Mouse (Mus musculus): ENCODE measurements around the gene Panx1. TPM values are rescaled to one million over a fixed set of nuclear protein-coding genes. Genes with fewer than 3 reads are reported as not detected.
A peak's percentile ranks its signal among the peaks of the same experiment; 100 is the strongest.

Gene Panx1
- polyA plus RNA-seq, 1 experiment from 2014 or later: 20.5 TPM

DNA sequence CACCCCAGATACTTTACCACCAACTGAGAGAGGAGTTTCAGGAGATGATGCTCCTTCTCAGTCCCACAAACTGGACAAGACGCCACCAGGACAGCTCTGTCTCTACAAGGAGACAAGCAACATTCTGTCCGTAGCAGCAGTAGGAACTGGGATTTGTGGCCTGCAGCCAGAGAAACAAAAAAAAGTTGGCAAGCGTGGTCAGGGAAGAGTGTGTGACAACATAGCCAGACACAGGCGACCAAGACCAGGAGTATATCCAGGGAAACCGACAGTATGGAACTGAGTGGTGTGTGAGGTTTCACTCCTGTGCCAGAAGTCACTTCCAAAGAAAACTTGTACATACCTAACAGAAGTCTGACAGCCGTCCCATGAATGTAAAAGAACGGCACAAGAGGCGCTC is 14.5 kb downstream of the Panx1 start:
- no peak overlapping the region for H3K4me3 ChIP-seq (ENCODE audit: low read length)
- no peaks in the 10 kb centered on the region for H3K27me3 ChIP-seq (ENCODE audit: control insufficient read depth, insufficient read depth, low read length)
- no peak overlapping the region for H3K27ac ChIP-seq (ENCODE audit: low read length)
- H3K36me3 ChIP-seq (ENCODE audit: control insufficient read depth, insufficient read depth): peaks cover 3% of the 10 kb centered on the region; the same call in 1 of the 2 replicates
- H3K9me3 ChIP-seq (replicated peaks; ENCODE audit: control insufficient read depth, low read length): 0 out of 2 replicates have a peak, but pooled peaks cover 3% of the 10 kb centered on the region
- WGBS: 28% methylated on average over 8 of the region's 8 CpGs
- peaks cover 14% of the 10 kb centered on the region for H3K4me1 ChIP-seq (ENCODE audit: control insufficient read depth, insufficient read depth, low read length)
- ATAC-seq (replicated peaks; ENCODE audit: extremely low read depth, insufficient read depth, low FRiP score): peak; percentile 63
- no peak overlapping the region for H3K9ac ChIP-seq (ENCODE audit: low read length)
- H3K4me2 ChIP-seq (ENCODE audit: low read depth, low read length): no peak overlapping the region

DNA sequence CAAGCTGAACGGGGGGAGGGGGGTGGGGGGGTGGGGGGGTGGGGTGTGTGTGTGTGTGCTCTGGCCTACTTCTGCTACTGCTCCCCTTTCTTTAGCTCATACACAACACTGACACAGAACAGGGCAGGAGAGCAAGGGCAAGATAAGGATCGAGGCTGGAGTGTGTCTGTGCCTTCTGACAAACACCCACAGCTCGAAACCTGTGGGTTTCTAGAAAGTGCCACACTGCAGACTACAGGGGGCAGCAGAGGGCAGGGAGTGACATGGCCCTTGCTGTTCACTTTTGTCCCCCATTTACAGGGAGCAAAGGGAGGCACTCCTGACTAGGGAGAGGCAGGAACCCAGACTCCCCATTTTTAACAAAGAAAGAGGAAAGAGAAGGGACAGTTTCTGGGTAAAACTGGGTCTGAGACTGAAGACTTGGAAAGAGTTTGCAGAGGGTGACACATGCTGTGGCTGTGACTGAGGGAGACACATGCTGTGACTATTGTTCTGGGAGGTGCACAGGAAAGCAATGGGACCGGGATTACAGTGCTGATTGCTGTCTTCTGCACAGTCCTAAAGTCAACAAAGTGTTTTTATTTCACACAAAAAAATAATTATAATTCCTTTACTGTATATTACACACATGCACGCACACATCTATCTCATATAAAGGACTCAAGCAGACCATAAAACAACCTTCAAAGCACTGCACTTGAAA is 16.1 kb downstream of the Panx1 start:
- ATAC-seq (replicated peaks; ENCODE audit: extremely low read depth, insufficient read depth, low FRiP score): no peak; the same call in 1 of the 2 replicates
- H3K27me3 ChIP-seq (ENCODE audit: control insufficient read depth, insufficient read depth, low read length): no peaks in the 10 kb centered on the region
- H3K9ac ChIP-seq (ENCODE audit: low read length): no peak overlapping the region
- no peak overlapping the region for H3K4me2 ChIP-seq (ENCODE audit: low read depth, low read length)
- H3K36me3 ChIP-seq (ENCODE audit: control insufficient read depth, insufficient read depth): peaks cover 3% of the 10 kb centered on the region; the same call in 1 of the 2 replicates
- H3K9me3 ChIP-seq (replicated peaks; ENCODE audit: control insufficient read depth, low read length): 0 out of 2 replicates have a peak, but pooled peaks cover 3% of the 10 kb centered on the region
- WGBS: 54% methylated on average over 5 of the region's 5 CpGs
- peaks cover 10% of the 10 kb centered on the region for H3K4me1 ChIP-seq (ENCODE audit: control insufficient read depth, insufficient read depth, low read length)
- no peak overlapping the region for H3K27ac ChIP-seq (ENCODE audit: low read length)
- no peak overlapping the region for H3K4me3 ChIP-seq (ENCODE audit: low read length)

DNA sequence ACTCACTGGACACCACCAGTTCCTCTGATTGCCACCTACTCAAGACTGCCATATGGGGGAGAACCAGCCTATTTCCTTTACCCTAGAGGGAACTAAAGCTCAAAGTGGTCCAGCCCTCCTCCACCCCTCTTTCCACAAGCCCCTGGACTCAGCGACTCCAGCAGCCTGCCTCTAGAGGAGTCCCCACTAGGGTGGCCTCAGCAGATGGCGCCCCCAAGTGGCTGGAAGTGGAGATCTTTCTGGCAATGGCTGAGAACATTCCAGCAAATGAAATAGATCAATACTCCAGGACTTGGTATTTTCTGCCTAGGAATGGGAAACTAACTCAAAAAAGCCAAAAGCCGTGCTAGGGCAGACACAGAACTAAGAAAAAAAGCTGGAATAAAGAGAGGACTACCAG is 17.6 kb downstream of the Panx1 start:
- H3K4me2 ChIP-seq (ENCODE audit: low read depth, low read length): no peak overlapping the region
- H3K27ac ChIP-seq (ENCODE audit: low read length): no peak overlapping the region
- H3K27me3 ChIP-seq (ENCODE audit: control insufficient read depth, insufficient read depth, low read length): no peaks in the 10 kb centered on the region
- no peak for ATAC-seq (replicated peaks; ENCODE audit: extremely low read depth, insufficient read depth, low FRiP score)
- no peak overlapping the region for H3K4me3 ChIP-seq (ENCODE audit: low read length)
- 0 out of 2 replicates have a peak, but pooled peaks cover 3% of the 10 kb centered on the region for H3K9me3 ChIP-seq (replicated peaks; ENCODE audit: control insufficient read depth, low read length)
- no peak overlapping the region for H3K9ac ChIP-seq (ENCODE audit: low read length)
- H3K36me3 ChIP-seq (ENCODE audit: control insufficient read depth, insufficient read depth): peaks cover 3% of the 10 kb centered on the region; the same call in 1 of the 2 replicates
- 61% methylated on average over 3 of the region's 3 CpGs for WGBS
- H3K4me1 ChIP-seq (ENCODE audit: control insufficient read depth, insufficient read depth, low read length): peaks cover 5% of the 10 kb centered on the region

DNA sequence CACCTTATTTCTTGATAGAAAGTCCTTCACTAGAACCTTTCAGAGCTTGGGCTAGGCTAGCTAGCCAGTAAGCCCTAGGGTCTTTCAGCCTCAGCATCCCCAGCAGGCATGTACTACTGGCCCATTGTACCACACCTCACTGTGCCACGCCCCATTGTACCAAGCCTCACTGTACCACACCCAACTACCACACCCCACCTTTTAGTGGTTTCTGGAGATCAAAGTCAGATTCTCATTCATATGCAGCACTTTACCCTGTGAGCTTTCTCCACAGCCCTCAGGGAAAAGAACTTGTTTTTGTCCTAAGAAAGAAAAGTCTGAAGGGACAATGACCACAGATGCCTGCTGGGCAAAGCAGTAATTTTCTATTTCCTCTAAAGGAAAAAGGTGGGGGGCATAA is 22.2 kb downstream of the Panx1 start:
- Histone ChIP-seq H3K9me3 (replicated peaks; ENCODE audit: control insufficient read depth, low read length) (0 out of 2 replicates have a peak, but pooled peaks cover 3% of the 10 kb centered on the region), H3K4me2 (ENCODE audit: low read depth, low read length) (no peak overlapping the region), H3K9ac (ENCODE audit: low read length) (no peak overlapping the region), H3K36me3 (ENCODE audit: control insufficient read depth, insufficient read depth) (peaks cover 3% of the 10 kb centered on the region; the same call in 1 of the 2 replicates), H3K4me3 (ENCODE audit: low read length) (no peak overlapping the region), H3K27ac (ENCODE audit: low read length) (no peak overlapping the region), H3K27me3 (ENCODE audit: control insufficient read depth, insufficient read depth, low read length) (no peaks in the 10 kb centered on the region), H3K4me1 (ENCODE audit: control insufficient read depth, insufficient read depth, low read length) (no peaks in the 10 kb centered on the region)
- WGBS: 73% methylated on average over 1 of the region's 1 CpGs
- ATAC-seq (replicated peaks; ENCODE audit: extremely low read depth, insufficient read depth, low FRiP score): no peak

DNA sequence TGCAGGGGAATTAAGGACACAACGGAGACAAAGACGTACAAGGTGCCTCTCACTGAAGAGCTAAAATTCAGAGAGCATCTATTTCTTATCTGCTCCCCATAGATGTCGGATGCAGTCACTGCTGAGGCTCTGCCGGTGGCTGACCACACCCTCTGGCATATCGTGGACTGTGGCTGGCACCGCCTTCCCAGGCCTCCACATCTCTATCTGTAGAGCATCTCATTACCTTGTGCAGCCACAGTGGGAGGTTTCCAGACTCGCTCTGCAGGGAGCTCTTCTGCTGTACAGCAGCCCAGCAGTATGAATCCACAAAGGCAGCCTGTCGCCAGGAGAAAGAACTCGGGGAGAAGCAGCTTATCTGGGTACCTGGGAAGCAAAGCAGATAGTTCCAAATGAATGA is 24.1 kb downstream of the Panx1 start:
- no peak overlapping the region for H3K27ac ChIP-seq (ENCODE audit: low read length)
- ATAC-seq (replicated peaks; ENCODE audit: extremely low read depth, insufficient read depth, low FRiP score): no peak
- no peak overlapping the region for H3K4me2 ChIP-seq (ENCODE audit: low read depth, low read length)
- no peak overlapping the region for H3K9ac ChIP-seq (ENCODE audit: low read length)
- no peaks in the 10 kb centered on the region for H3K27me3 ChIP-seq (ENCODE audit: control insufficient read depth, insufficient read depth, low read length)
- WGBS: 61% methylated on average over 9 of the region's 9 CpGs
- 0 out of 2 replicates have a peak, but pooled peaks cover under 1% of the 10 kb centered on the region for H3K9me3 ChIP-seq (replicated peaks; ENCODE audit: control insufficient read depth, low read length)
- H3K4me1 ChIP-seq (ENCODE audit: control insufficient read depth, insufficient read depth, low read length): no peaks in the 10 kb centered on the region
- no peak overlapping the region for H3K4me3 ChIP-seq (ENCODE audit: low read length)
- peaks cover under 1% of the 10 kb centered on the region; the same call in 1 of the 2 replicates for H3K36me3 ChIP-seq (ENCODE audit: control insufficient read depth, insufficient read depth)

DNA sequence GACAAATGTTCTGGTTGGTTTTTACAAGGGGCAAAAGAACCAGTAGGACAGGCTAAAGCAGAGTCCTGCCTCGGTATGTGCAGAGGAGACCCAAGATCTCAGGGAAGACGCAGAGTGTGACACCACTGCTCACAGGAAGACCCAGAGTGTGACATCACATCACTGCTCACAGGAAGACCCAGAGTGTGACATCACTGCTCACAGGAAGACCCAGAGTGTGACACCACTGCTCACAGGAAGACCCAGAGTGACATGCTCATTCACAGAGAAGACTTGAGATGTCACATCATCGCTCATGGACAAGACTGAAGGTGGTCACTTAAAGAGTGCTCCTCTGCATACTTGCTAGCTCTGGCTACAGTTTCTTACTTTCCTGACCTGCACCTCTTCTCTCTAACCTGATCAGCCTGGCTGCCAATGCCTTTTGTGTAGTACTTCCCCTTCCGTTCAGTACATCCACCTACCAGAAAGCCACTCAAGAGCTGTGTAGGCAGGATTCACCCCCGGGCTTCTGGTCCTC is 24.7 kb downstream of the Panx1 start:
- Histone ChIP-seq H3K4me1 (ENCODE audit: control insufficient read depth, insufficient read depth, low read length) (no peaks in the 10 kb centered on the region), H3K9ac (ENCODE audit: low read length) (no peak overlapping the region), H3K27ac (ENCODE audit: low read length) (no peak overlapping the region), H3K9me3 (replicated peaks; ENCODE audit: control insufficient read depth, low read length) (no peaks in the 10 kb centered on the region), H3K36me3 (ENCODE audit: control insufficient read depth, insufficient read depth) (no peaks in the 10 kb centered on the region), H3K4me2 (ENCODE audit: low read depth, low read length) (no peak overlapping the region), H3K4me3 (ENCODE audit: low read length) (no peak overlapping the region), H3K27me3 (ENCODE audit: control insufficient read depth, insufficient read depth, low read length) (no peaks in the 10 kb centered on the region)
- WGBS: 83% methylated on average over 5 of the region's 5 CpGs
- no peak for ATAC-seq (replicated peaks; ENCODE audit: extremely low read depth, insufficient read depth, low FRiP score)

DNA sequence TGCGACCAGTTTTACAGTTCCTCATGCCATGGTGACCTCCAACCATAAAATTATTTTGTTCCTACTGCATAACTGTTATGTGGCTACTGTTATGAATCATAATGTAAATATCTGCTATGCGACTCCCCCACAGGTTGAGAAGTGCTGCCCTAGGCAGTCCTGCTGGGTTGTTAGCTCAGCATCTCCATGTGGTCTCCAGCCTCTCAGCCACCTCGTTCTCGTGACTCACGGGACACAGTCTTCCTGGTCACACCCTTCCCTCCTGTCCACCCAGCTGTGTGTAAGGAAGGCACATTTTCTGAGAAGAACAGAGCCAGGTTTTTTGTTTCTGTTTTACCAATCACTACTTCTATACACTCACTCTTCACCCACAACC is 26.5 kb downstream of the Panx1 start:
- WGBS: 73% methylated on average over 5 of the region's 5 CpGs
- Histone ChIP-seq H3K4me1 (ENCODE audit: control insufficient read depth, insufficient read depth, low read length) (no peaks in the 10 kb centered on the region), H3K4me2 (ENCODE audit: low read depth, low read length) (no peak overlapping the region), H3K27me3 (ENCODE audit: control insufficient read depth, insufficient read depth, low read length) (0 out of 2 replicates have a peak, but pooled peaks cover 5% of the 10 kb centered on the region), H3K27ac (ENCODE audit: low read length) (no peak overlapping the region; the same call in 1 of the 2 replicates), H3K9ac (ENCODE audit: low read length) (no peak overlapping the region), H3K9me3 (replicated peaks; ENCODE audit: control insufficient read depth, low read length) (no peaks in the 10 kb centered on the region), H3K4me3 (ENCODE audit: low read length) (no peak overlapping the region), H3K36me3 (ENCODE audit: control insufficient read depth, insufficient read depth) (no peaks in the 10 kb centered on the region)
- no peak for ATAC-seq (replicated peaks; ENCODE audit: extremely low read depth, insufficient read depth, low FRiP score)

DNA sequence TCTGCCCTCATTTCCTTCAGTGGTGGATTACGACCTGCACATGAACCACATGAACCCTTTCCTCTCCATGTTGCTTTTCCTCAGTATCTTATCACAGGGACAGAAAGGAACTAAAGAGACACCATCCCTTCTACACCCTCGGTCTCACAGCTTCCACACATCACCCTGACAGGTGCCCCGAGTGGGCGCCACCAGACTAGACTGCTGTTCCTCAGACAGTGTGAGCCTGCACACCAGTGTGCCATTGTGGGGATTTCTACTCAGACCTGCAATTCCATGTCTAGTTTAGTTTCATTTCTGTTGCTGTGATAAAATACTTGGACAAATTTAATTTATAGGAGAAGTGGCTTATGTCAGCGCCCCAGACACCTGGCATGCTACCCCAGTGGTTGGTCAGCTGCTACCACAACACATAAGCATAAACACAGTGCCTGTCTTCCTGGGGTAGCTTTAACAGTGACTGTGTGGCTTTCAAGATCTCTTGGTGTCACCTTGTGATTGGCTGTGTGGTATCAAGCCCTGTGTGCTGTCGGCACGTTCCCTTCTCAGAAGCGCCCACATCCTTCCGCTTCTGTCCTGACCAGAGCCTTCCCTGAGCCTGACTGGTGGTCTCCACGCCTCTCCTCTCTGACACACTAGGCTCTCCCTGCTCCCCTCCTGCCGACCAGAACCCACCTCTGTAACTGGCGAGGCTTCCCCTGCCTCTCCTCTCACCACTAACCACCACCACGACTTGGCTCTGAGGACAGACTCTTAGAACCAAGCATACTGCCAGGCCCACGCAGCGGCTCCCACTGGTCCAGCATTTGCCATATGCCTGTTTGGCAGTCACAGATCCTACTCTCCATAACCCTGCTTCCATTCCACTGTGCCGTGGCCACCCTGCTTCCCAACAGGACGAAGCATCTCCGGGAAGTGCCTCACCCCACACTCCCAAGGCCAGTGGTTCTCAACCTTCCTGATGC is 27.2 kb downstream of the Panx1 start:
- H3K4me2 ChIP-seq (ENCODE audit: low read depth, low read length): no peak overlapping the region
- no peaks in the 10 kb centered on the region for H3K4me1 ChIP-seq (ENCODE audit: control insufficient read depth, insufficient read depth, low read length)
- 63% methylated on average over 18 of the region's 18 CpGs for WGBS
- no peak overlapping the region for H3K4me3 ChIP-seq (ENCODE audit: low read length)
- no peaks in the 10 kb centered on the region for H3K36me3 ChIP-seq (ENCODE audit: control insufficient read depth, insufficient read depth)
- peak; percentile 79 for ATAC-seq (replicated peaks; ENCODE audit: extremely low read depth, insufficient read depth, low FRiP score)
- H3K9me3 ChIP-seq (replicated peaks; ENCODE audit: control insufficient read depth, low read length): no peaks in the 10 kb centered on the region
- no peak overlapping the region for H3K9ac ChIP-seq (ENCODE audit: low read length)
- 0 out of 2 replicates have a peak, but pooled peaks cover 5% of the 10 kb centered on the region for H3K27me3 ChIP-seq (ENCODE audit: control insufficient read depth, insufficient read depth, low read length)
- no peak overlapping the region; the same call in 1 of the 2 replicates for H3K27ac ChIP-seq (ENCODE audit: low read length)
